Mouse (Mus musculus) kidney, adult 8-10 months (tissue): ENCODE results near the gene Tubd1.

Source experiments
- DNase-seq, 2 experiments: peaks; one replicate each; pipeline ENCODE4 v3.0.0; 2022

The Tubd1 gene

DNA sequence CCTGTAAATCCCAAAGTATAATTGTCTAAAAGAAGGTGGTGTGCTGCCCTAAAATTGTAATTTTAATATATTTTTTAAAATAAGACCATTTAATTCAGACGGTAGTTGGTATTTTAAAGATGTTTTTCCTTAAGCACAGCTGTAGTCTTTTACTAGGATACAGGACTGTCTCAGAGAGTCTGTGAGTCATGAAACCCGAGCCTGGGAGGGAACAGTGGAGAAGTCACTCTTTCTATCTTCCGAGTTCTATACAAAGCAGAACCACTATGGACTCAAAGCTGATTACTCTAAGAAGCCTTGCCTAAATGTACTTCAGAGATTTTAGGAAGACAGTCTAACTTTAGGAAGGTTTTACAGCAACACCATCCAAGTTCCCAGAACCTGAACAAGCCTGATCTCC is 57.3 kb downstream of the Tubd1 start:
- no peak for DNase-seq

DNA sequence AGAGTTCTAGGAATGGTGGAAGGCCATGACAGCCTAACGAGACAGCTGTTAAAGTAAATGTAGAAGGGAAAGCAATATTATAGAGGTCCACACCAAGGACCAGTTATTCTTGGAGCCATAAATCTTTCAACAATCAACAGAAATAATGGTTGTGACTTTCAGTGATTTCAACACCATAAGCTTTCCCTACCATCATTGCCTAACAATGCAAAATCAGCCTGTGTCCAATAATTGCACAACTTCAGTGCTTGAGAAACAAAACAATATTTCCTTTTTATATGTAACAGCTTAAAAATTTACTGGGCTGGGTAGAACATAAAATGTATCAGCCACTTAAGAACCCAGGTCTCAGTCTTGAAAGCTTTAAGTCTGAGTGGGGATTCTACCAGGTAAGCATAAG is 58.9 kb downstream of the Tubd1 start:
- no peak for DNase-seq

DNA sequence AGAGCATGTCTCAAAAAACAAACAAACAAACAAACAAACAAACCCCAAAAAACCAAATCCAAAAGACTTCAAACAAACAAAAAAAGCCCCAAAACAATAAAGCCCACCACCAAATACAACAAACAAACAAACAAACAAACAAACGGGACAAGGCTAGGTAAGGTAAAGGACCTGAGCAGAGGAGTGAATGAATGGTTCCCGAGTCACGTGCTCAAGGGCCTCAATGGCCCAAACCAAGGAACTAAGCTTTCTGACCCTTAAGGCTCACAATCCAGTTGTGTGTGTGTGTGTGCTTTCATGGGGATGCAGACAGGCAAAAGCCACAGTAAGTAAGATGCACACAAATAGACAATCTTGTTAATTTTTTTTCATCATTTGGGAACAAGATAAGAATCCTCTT is 59.5 kb downstream of the Tubd1 start:
- DNase-seq: no peak

DNA sequence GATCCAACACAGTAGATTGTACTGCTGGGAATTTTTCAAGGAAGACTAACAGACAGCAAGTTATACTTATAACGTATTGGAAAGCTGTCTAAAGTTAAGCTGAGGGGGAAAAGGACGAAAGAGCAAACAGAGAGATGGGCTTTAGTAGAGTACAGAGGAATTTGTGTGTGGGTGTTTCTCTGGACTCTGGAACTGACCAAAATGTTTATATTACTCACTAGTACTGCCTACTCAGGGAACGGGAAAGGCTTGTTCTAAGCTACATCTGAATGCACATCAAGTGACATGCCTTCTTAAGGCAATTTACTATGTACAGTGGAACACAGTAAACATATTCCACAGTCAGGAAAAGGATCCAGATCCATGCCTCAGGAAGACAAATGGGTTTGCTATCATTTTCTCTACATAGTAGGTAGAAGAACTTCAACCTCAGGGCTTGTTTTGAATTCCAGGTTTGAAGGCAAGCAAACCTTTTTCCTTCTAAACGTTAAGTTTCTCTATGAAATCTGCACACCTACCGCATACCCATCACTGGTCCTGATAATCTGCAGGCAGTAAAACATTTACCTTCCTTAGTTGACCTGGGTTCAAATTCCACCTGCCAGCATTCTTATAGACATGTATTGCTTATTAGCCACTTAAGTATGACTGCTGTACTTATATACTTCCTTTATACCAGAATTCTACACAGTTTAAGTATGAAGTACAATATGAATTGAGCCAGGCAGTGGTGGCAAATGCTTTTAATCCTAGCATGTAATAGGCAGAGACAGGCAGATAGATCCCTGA is 60.1 kb downstream of the Tubd1 start:
- no peak for DNase-seq

GRCm38 (mm10) chr11:86606621-86607339 is 62.0 kb downstream of the Tubd1 start:
- no peak for DNase-seq

GRCm38 (mm10) chr11:86607808-86608350 is 63.1 kb downstream of the Tubd1 start:
- DNase-seq: no peak

- DNase-seq: no peak
Observed at GRCm38 (mm10) chr11:86610239-86610638, 65.4 kb downstream of the Tubd1 start.

GRCm38 (mm10) chr11:86611991-86612390 is 67.2 kb downstream of the Tubd1 start:
- DNase-seq: no peak

- no peak for DNase-seq
Observed at GRCm38 (mm10) chr11:86614056-86614530, 69.3 kb downstream of the Tubd1 start.

DNA sequence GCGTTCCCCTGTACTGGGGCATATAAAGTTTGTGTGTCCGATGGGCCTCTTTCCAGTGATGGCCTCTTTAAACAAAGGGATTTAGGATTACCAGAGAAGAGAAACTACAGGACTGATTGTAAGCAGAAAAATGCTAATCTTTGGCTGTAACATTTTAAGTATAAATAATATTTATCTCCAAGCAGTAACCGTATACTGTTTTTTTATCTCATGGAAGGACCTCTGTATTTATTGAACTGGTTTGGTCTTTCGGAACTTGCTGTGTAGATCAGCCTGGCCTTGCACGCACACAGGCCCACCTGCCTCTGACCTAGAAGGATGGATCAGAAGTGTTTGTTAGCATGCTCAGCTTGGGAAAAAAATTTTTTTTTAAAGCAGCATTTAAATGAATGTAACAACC is 69.8 kb downstream of the Tubd1 start:
- DNase-seq: no peak
